Mouse (Mus musculus): ENCODE measurements around the gene Atp2a1. TPM values are rescaled to one million over a fixed set of nuclear protein-coding genes. Genes with fewer than 3 reads are reported as not detected.

Atp2a1 gene
- polyA plus RNA-seq (2014; fragmentation: Nextera tagmentation; extraction: Ambion mirVana), result 0.79 and 1.1 TPM in 2 replicates

- Histone ChIP-seq H3K27me3 (ENCODE audit: control insufficient read depth, insufficient read depth, low read length) (no peaks in the 10 kb centered on the region), H3K4me1 (ENCODE audit: control insufficient read depth, insufficient read depth, low read length) (no peaks in the 10 kb centered on the region), H3K4me3 (ENCODE audit: low read depth, low read length) (no peak within 1 kb of the TSS), H3K27ac (ENCODE audit: low read depth, low read length) (no peak within 1 kb of the TSS), H3K9me3 (ENCODE audit: control insufficient read depth, low read length) (no peaks in the 10 kb centered on the region), H3K9ac (replicated peaks; ENCODE audit: low read depth, low read length) (no peak within 1 kb of the TSS), H3K36me3 (ENCODE audit: control insufficient read depth, insufficient read depth, low read length) (peaks cover 15% of the 10 kb centered on the region), H3K4me2 (ENCODE audit: low read depth, low read length) (no peak within 1 kb of the TSS)
- ATAC-seq (ENCODE audit: low read depth), result no peak
- 52% methylated on average over 5 of the region's 5 CpGs for WGBS
Measured at GRCm38 (mm10) chr7:126463004-126463403, at the start of gene Atp2a1. TSS of gene Atp2a1 (minus strand) at chr7:126463108.

- H3K27me3 ChIP-seq (ENCODE audit: control insufficient read depth, insufficient read depth, low read length), result no peaks in the 10 kb centered on the region
- no peaks in the 10 kb centered on the region for H3K4me1 ChIP-seq (ENCODE audit: control insufficient read depth, insufficient read depth, low read length)
- no peak overlapping the region for H3K27ac ChIP-seq (ENCODE audit: low read depth, low read length)
- no peak overlapping the region for H3K9ac ChIP-seq (replicated peaks; ENCODE audit: low read depth, low read length)
- no peak for ATAC-seq (ENCODE audit: low read depth)
- 85% methylated on average over 3 of the region's 3 CpGs for WGBS
- no peak overlapping the region for H3K4me3 ChIP-seq (ENCODE audit: low read depth, low read length)
- H3K9me3 ChIP-seq (ENCODE audit: control insufficient read depth, low read length), result no peaks in the 10 kb centered on the region
- H3K4me2 ChIP-seq (ENCODE audit: low read depth, low read length), result no peak overlapping the region
- H3K36me3 ChIP-seq (ENCODE audit: control insufficient read depth, insufficient read depth, low read length), result no peaks in the 10 kb centered on the region
Measured at GRCm38 (mm10) chr7:126511287-126511686, 48.4 kb upstream of the Atp2a1 start.

- ATAC-seq (ENCODE audit: low read depth), result no peak
- no peak overlapping the region for H3K9ac ChIP-seq (replicated peaks; ENCODE audit: low read depth, low read length)
- H3K27ac ChIP-seq (ENCODE audit: low read depth, low read length), result no peak overlapping the region
- H3K4me2 ChIP-seq (ENCODE audit: low read depth, low read length), result no peak overlapping the region
- WGBS, result 85% methylated on average over 8 of the region's 8 CpGs
- no peak overlapping the region for H3K4me3 ChIP-seq (ENCODE audit: low read depth, low read length)
- no peaks in the 10 kb centered on the region for H3K9me3 ChIP-seq (ENCODE audit: control insufficient read depth, low read length)
- no peaks in the 10 kb centered on the region for H3K36me3 ChIP-seq (ENCODE audit: control insufficient read depth, insufficient read depth, low read length)
- peaks cover 4% of the 10 kb centered on the region; the same call in 1 of the 2 replicates for H3K4me1 ChIP-seq (ENCODE audit: control insufficient read depth, insufficient read depth, low read length)
- no peaks in the 10 kb centered on the region for H3K27me3 ChIP-seq (ENCODE audit: control insufficient read depth, insufficient read depth, low read length)
Measured at GRCm38 (mm10) chr7:126507126-126507778, 44.3 kb upstream of the Atp2a1 start.

DNA sequence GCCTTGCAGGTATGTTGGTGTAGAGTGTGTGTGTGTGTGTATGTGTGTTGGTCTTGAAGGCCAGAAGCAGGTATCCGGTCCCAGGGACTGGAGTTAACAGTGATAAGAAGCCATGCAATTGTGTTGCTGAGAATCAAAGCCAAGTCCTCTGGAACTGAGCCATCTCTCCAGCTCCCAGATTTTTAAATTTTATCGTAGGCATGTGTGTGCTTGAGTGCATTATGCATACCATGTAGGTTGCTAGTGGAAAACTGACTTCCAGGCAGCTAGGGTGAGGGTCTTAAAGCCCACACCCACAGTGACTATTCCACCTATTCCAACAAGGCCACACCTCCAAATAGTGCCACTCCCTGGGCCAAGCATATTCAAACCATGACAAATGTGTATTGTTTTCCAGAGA lies 42.0 kb upstream of the Atp2a1 start:
- WGBS, result 92% methylated on average over 2 of the region's 2 CpGs
- Histone ChIP-seq H3K9ac (replicated peaks; ENCODE audit: low read depth, low read length) (no peak overlapping the region), H3K9me3 (ENCODE audit: control insufficient read depth, low read length) (no peaks in the 10 kb centered on the region), H3K27ac (ENCODE audit: low read depth, low read length) (no peak overlapping the region), H3K4me1 (ENCODE audit: control insufficient read depth, insufficient read depth, low read length) (peaks cover 10% of the 10 kb centered on the region), H3K36me3 (ENCODE audit: control insufficient read depth, insufficient read depth, low read length) (peaks cover 13% of the 10 kb centered on the region), H3K4me3 (ENCODE audit: low read depth, low read length) (no peak overlapping the region), H3K4me2 (ENCODE audit: low read depth, low read length) (no peak overlapping the region), H3K27me3 (ENCODE audit: control insufficient read depth, insufficient read depth, low read length) (no peaks in the 10 kb centered on the region)
- no peak for ATAC-seq (ENCODE audit: low read depth)

DNA sequence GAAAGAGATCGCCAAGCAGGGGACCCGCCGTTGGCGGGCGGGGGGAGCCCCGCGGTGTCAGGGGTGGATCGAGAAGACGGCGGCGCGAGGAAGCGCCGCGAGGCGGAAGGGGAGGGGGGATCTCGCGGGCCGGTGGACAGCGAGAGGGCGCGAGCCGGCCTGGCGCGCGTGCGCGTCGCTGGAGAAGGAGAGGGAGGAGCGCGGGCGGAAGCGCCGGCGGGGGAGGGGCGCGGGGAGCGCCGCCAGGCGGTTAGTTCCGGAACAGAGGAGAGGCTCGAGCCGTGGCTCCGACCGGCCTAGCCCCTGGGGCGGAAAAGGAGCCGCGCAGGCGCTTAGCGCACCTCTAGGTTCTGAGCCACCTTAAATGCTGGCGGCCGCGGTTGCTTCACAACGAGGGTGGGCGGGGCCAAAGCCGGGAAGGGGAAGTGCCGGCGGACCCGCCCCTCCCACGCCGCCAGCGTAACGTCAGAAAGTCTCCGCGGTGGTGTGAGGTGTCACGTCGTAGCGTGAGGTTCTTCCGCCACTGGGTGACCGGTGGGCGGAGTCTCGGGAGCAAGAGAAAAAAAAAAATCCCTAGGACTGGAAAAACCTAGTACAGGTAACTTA lies 40.5 kb upstream of the Atp2a1 start, which contains the start of gene Atxn2l:
Gene Atxn2l (minus strand): TSS at position 165 of the 606 bp plus-strand sequence.
- Histone ChIP-seq H3K27me3 (ENCODE audit: control insufficient read depth, insufficient read depth, low read length) (no peaks in the 10 kb centered on the region), H3K4me2 (ENCODE audit: low read depth, low read length) (peak within 1 kb of the TSS; percentile 62), H3K4me3 (ENCODE audit: low read depth, low read length) (peak within 1 kb of the TSS; percentile 100), H3K4me1 (ENCODE audit: control insufficient read depth, insufficient read depth, low read length) (peaks cover 10% of the 10 kb centered on the region), H3K9me3 (ENCODE audit: control insufficient read depth, low read length) (no peaks in the 10 kb centered on the region), H3K9ac (replicated peaks; ENCODE audit: low read depth, low read length) (peak within 1 kb of the TSS; percentile 100), H3K27ac (ENCODE audit: low read depth, low read length) (peak within 1 kb of the TSS; percentile 99), H3K36me3 (ENCODE audit: control insufficient read depth, insufficient read depth, low read length) (peaks cover 27% of the 10 kb centered on the region)
- ATAC-seq (ENCODE audit: low read depth), result peak; percentile 85
- WGBS, result under 1% methylated on average over 63 of the region's 72 CpGs

GRCm38 (mm10) chr7:126502751-126503150 lies 39.8 kb upstream of the Atp2a1 start:
- Histone ChIP-seq H3K27me3 (ENCODE audit: control insufficient read depth, insufficient read depth, low read length) (no peaks in the 10 kb centered on the region), H3K4me3 (ENCODE audit: low read depth, low read length) (peak overlapping the region; percentile 100), H3K36me3 (ENCODE audit: control insufficient read depth, insufficient read depth, low read length) (peaks cover 33% of the 10 kb centered on the region), H3K9me3 (ENCODE audit: control insufficient read depth, low read length) (no peaks in the 10 kb centered on the region), H3K4me1 (ENCODE audit: control insufficient read depth, insufficient read depth, low read length) (peaks cover 10% of the 10 kb centered on the region), H3K9ac (replicated peaks; ENCODE audit: low read depth, low read length) (peak overlapping the region; percentile 100), H3K27ac (ENCODE audit: low read depth, low read length) (peak overlapping the region; percentile 99), H3K4me2 (ENCODE audit: low read depth, low read length) (peak overlapping the region; percentile 43)
- WGBS, result under 1% methylated on average over 39 of the region's 40 CpGs
- no peak for ATAC-seq (ENCODE audit: low read depth)

DNA sequence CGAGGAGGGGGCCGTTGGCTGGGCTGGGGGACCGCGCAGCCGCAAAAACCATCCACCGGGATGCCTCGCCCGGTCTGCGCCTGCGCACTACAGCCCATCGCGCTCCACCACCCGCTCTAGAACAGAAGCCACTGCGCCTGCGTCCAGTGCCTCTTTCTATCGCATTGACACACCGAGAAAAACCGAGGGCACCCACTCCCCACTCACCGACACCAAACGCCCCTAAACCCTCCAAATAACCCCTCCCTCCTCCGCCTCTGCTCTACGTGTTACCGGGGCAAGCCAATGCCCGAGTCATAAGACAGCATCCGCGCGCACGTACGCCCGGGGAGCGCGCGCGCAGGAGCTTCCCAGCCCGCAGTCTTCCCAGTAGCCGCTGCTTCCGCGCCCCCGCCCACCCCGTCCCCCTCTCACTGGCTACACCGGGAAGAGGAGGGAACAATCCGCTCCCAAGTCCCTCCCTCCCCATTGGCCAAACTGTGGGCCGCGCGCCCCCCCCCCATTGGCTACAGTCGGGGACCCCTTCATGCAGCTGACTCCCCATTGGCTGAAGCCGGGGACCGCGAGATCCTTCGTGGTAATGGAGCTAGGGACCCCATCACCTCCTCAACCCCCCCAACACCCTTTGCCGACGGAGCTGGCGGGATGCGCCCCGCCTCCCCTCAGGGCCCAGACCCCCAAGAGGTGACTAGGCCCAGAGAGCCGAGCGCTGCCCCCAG lies 39.3 kb upstream of the Atp2a1 start:
- Histone ChIP-seq H3K4me3 (ENCODE audit: low read depth, low read length) (peak overlapping the region; percentile 100), H3K9ac (replicated peaks; ENCODE audit: low read depth, low read length) (peak overlapping the region; percentile 100), H3K27ac (ENCODE audit: low read depth, low read length) (peak overlapping the region; percentile 99), H3K9me3 (ENCODE audit: control insufficient read depth, low read length) (no peaks in the 10 kb centered on the region), H3K36me3 (ENCODE audit: control insufficient read depth, insufficient read depth, low read length) (peaks cover 39% of the 10 kb centered on the region), H3K27me3 (ENCODE audit: control insufficient read depth, insufficient read depth, low read length) (no peaks in the 10 kb centered on the region), H3K4me2 (ENCODE audit: low read depth, low read length) (peak overlapping the region; percentile 62), H3K4me1 (ENCODE audit: control insufficient read depth, insufficient read depth, low read length) (peaks cover 10% of the 10 kb centered on the region)
- 0% methylated on average over 44 of the region's 57 CpGs for WGBS
- peak; percentile 93 for ATAC-seq (ENCODE audit: low read depth)

GRCm38 (mm10) chr7:126501684-126502022 lies 38.7 kb upstream of the Atp2a1 start:
- Histone ChIP-seq H3K4me1 (ENCODE audit: control insufficient read depth, insufficient read depth, low read length) (peaks cover 10% of the 10 kb centered on the region), H3K4me3 (ENCODE audit: low read depth, low read length) (peak overlapping the region; percentile 100), H3K4me2 (ENCODE audit: low read depth, low read length) (peak overlapping the region; percentile 62), H3K27me3 (ENCODE audit: control insufficient read depth, insufficient read depth, low read length) (no peaks in the 10 kb centered on the region), H3K9ac (replicated peaks; ENCODE audit: low read depth, low read length) (peak overlapping the region; percentile 74), H3K27ac (ENCODE audit: low read depth, low read length) (peak overlapping the region; percentile 99), H3K9me3 (ENCODE audit: control insufficient read depth, low read length) (no peaks in the 10 kb centered on the region), H3K36me3 (ENCODE audit: control insufficient read depth, insufficient read depth, low read length) (peaks cover 44% of the 10 kb centered on the region)
- ATAC-seq (ENCODE audit: low read depth), result 0 out of 2 replicates have a peak, but pooled peaks have one; percentile 3
- 6% methylated on average over 9 of the region's 9 CpGs for WGBS

GRCm38 (mm10) chr7:126499416-126499815 lies 36.5 kb upstream of the Atp2a1 start:
- no peak overlapping the region for H3K27ac ChIP-seq (ENCODE audit: low read depth, low read length)
- peaks cover 10% of the 10 kb centered on the region for H3K4me1 ChIP-seq (ENCODE audit: control insufficient read depth, insufficient read depth, low read length)
- no peaks in the 10 kb centered on the region for H3K9me3 ChIP-seq (ENCODE audit: control insufficient read depth, low read length)
- H3K9ac ChIP-seq (replicated peaks; ENCODE audit: low read depth, low read length), result no peak overlapping the region
- H3K4me3 ChIP-seq (ENCODE audit: low read depth, low read length), result no peak overlapping the region
- H3K27me3 ChIP-seq (ENCODE audit: control insufficient read depth, insufficient read depth, low read length), result no peaks in the 10 kb centered on the region
- no peak for ATAC-seq (ENCODE audit: low read depth)
- no peak overlapping the region for H3K4me2 ChIP-seq (ENCODE audit: low read depth, low read length)
- 97% methylated on average over 7 of the region's 7 CpGs for WGBS
- H3K36me3 ChIP-seq (ENCODE audit: control insufficient read depth, insufficient read depth, low read length), result peaks cover 66% of the 10 kb centered on the region
